Mouse (Mus musculus) cerebellum, adult 2 months (tissue): ENCODE results near the gene Cyp24a1.

Source experiments
- CTCF ChIP-seq: fragments of 200-500 bp; IDR thresholded peaks from 2 replicates; pipeline ENCODE4 v1.5.1; 2011; ENCODE audit warnings: low read depth, mild to moderate bottlenecking, control low read depth, low read length, moderate library complexity, borderline replicate concordance; ENCODE audit not compliant: insufficient read depth
- POLR2A ChIP-seq: fragments of 200-500 bp; IDR thresholded peaks from 2 replicates; pipeline ENCODE4 v1.6.1; 2011; ENCODE audit warnings: low read length, control low read depth, borderline replicate concordance; ENCODE audit not compliant: insufficient read depth

DNA sequence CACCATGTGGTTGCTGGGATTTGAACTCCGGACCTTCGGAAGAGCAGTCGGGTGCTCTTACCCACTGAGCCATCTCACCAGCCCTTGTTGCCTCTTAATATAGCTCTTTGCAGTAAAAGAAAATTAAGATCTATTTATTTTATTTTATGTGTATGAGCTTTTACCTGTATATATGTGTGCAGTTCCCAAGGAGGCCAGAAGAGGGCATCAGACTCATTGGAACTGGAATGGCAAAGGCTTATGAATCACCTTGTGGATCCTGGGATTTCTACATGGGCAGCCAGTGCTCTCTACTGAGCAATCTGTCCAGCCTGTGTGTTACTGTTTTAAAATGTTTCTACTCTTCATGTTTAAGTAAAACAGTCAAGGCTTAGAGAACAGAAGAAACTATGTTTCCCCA lies 54.4 kb downstream of the Cyp24a1 start:
- TF ChIP-seq CTCF, result no peak
- TF ChIP-seq POLR2A, result no peak
